Mouse (Mus musculus) intestine, embryonic 14.5 days (tissue): Measurements from ENCODE around the gene Cdh5. TPM values are rescaled to one million over a fixed set of nuclear protein-coding genes. Genes with fewer than 3 reads are reported as not detected.

Experiments used
- ATAC-seq: fragments of 200-750 bp; cut with Nextera tagmentation; replicated peaks from 2 replicates; pipeline ENCODE4 v1.8.0; 2017; ENCODE audit warnings: low read depth, moderate number of reproducible peaks, moderate TSS enrichment, moderate library complexity; ENCODE audit not compliant: low FRiP score, low TSS enrichment
- DNase-seq: peaks from one replicate; pipeline ENCODE4 v3.0.0-alpha.2; 2018; ENCODE audit warnings: low spot score
- H3K27ac ChIP-seq: fragments of 300-500 bp; sonication (generic); 2 replicates; pipeline ENCODE4 v1.5.1; 2014; ENCODE audit warnings: low read depth, mild to moderate bottlenecking, control low read depth
- H3K27me3 ChIP-seq: fragments of 300-500 bp; sonication (generic); replicated peaks from 2 replicates; pipeline ENCODE4 v1.6.1; 2014; ENCODE audit warnings: low read length, control low read depth; ENCODE audit not compliant: control insufficient read depth, insufficient read depth
- H3K36me3 ChIP-seq: fragments of 300-500 bp; sonication (generic); 2 replicates; pipeline ENCODE4 v1.6.1; 2014; ENCODE audit warnings: low read length, control low read depth; ENCODE audit not compliant: control insufficient read depth, insufficient read depth
- H3K4me1 ChIP-seq: fragments of 300-500 bp; sonication (generic); replicated peaks from 2 replicates; pipeline ENCODE4 v1.6.1; 2014; ENCODE audit warnings: low read length, control low read depth, mixed read lengths; ENCODE audit not compliant: control insufficient read depth, insufficient read depth
- H3K4me2 ChIP-seq: fragments of 300-500 bp; sonication (generic); 2 replicates; pipeline ENCODE4 v1.6.1; 2014; ENCODE audit warnings: low read length
- H3K4me3 ChIP-seq: fragments of 300-500 bp; sonication (generic); 2 replicates; pipeline ENCODE4 v1.5.1; 2014; ENCODE audit warnings: low read depth, low read length, control low read depth, mixed read lengths
- H3K9ac ChIP-seq: fragments of 300-500 bp; sonication (generic); 2 replicates; pipeline ENCODE4 v1.6.1; 2014; ENCODE audit warnings: mild to moderate bottlenecking, low read length
- H3K9me3 ChIP-seq: fragments of 300-500 bp; sonication (generic); 2 replicates; pipeline ENCODE4 v1.6.1; 2016; ENCODE audit warnings: low read length, control low read depth; ENCODE audit not compliant: control insufficient read depth
- WGBS: fragments of 180-500 bp; shearing (Covaris S2); extraction: QIAGEN DNeasy Blood & Tissue Kit; methylation state at CpG from one replicate; pipeline ENCODE4 v1.1.7; 2014; 5-methylcytosine and 5-hydroxymethylcytosine counted together
- polyA plus RNA-seq: library from polyadenylated mRNA; unstranded; fragments of >200 nt; fragmentation: Nextera tagmentation; extraction: Ambion mirVana; gene quantifications from 2 replicates; pipeline ENCODE4 v1.2.1, GENCODE M21; 2014

Gene Cdh5
- polyA plus RNA-seq: 26.6 and 28.3 TPM in 2 replicates

DNA sequence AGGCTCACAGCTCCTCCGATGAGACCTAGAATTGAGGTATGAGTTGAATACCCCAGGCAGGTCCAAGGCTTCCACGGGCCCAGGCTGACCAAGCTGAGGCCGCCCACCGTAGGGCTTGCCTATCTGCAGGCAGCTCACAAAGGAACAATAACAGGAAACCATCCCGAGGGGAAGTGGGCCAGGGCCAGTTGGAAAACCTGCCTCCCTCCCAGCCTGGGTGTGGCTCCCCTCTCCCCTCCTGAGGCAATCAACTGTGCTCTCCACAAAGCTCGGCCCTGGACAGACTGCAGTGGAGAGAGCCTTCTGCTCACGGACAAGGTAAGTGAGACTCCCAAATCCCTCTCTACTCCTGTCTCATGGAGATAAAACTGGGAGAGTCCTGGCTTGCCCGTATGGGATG, at the start of gene Cdh5:
Cdh5 (plus strand) TSS at position 211 of the 400 bp plus-strand sequence.
- H3K36me3 ChIP-seq: no peaks in the 10 kb centered on the region
- peak within 1 kb of the TSS; percentile 27; the same call in 1 of the 2 replicates for H3K9ac ChIP-seq
- H3K27ac ChIP-seq: 0 out of 2 replicates have a peak within 1 kb of the TSS, but pooled peaks have one; percentile 6
- 0 out of 2 replicates have a peak, but pooled peaks cover 9% of the 10 kb centered on the region for H3K4me1 ChIP-seq
- 52% methylated on average over 8 of the region's 8 CpGs for WGBS
- H3K9me3 ChIP-seq: no peaks in the 10 kb centered on the region
- no peaks in the 10 kb centered on the region; the same call in 1 of the 2 replicates for H3K27me3 ChIP-seq
- peak within 1 kb of the TSS; percentile 20 for H3K4me3 ChIP-seq
- DNase-seq (no peak), ATAC-seq (no peak)
- no peak within 1 kb of the TSS for H3K4me2 ChIP-seq

GRCm38 (mm10) chr8:104059922-104060321, 41.5 kb upstream of the Cdh5 start:
- ATAC-seq: no peak; the same call in 1 of the 2 replicates
- H3K9me3 ChIP-seq: no peaks in the 10 kb centered on the region
- H3K36me3 ChIP-seq: no peaks in the 10 kb centered on the region
- 38% methylated on average over 5 of the region's 5 CpGs for WGBS
- H3K4me2 ChIP-seq: no peak overlapping the region
- no peaks in the 10 kb centered on the region for H3K27me3 ChIP-seq
- H3K4me1 ChIP-seq: peaks cover 23% of the 10 kb centered on the region
- no peak overlapping the region for H3K9ac ChIP-seq
- H3K27ac ChIP-seq: peak overlapping the region; percentile 70; the same call in 1 of the 2 replicates
- no peak overlapping the region for H3K4me3 ChIP-seq
- no peak for DNase-seq

- Histone ChIP-seq H3K4me2 (no peak overlapping the region), H3K27me3 (no peaks in the 10 kb centered on the region), H3K4me1 (peaks cover 23% of the 10 kb centered on the region), H3K36me3 (no peaks in the 10 kb centered on the region), H3K27ac (peak overlapping the region; percentile 70), H3K4me3 (no peak overlapping the region), H3K9me3 (no peaks in the 10 kb centered on the region), H3K9ac (no peak overlapping the region)
- ATAC-seq (no peak; the same call in 1 of the 2 replicates), DNase-seq (no peak)
- WGBS: 59% methylated on average over 7 of the region's 7 CpGs
Observed at GRCm38 (mm10) chr8:104060446-104060845, 41.0 kb upstream of the Cdh5 start.

GRCm38 (mm10) chr8:104061048-104061988, 40.1 kb upstream of the Cdh5 start:
- Histone ChIP-seq H3K4me1 (peaks cover 23% of the 10 kb centered on the region), H3K4me2 (no peak overlapping the region), H3K4me3 (no peak overlapping the region), H3K36me3 (no peaks in the 10 kb centered on the region), H3K9me3 (no peaks in the 10 kb centered on the region), H3K27me3 (no peaks in the 10 kb centered on the region), H3K27ac (peak overlapping the region; percentile 70), H3K9ac (no peak overlapping the region)
- ATAC-seq: peak; percentile 87
- WGBS: 31% methylated on average over 6 of the region's 6 CpGs
- peak; percentile 68 for DNase-seq

DNA sequence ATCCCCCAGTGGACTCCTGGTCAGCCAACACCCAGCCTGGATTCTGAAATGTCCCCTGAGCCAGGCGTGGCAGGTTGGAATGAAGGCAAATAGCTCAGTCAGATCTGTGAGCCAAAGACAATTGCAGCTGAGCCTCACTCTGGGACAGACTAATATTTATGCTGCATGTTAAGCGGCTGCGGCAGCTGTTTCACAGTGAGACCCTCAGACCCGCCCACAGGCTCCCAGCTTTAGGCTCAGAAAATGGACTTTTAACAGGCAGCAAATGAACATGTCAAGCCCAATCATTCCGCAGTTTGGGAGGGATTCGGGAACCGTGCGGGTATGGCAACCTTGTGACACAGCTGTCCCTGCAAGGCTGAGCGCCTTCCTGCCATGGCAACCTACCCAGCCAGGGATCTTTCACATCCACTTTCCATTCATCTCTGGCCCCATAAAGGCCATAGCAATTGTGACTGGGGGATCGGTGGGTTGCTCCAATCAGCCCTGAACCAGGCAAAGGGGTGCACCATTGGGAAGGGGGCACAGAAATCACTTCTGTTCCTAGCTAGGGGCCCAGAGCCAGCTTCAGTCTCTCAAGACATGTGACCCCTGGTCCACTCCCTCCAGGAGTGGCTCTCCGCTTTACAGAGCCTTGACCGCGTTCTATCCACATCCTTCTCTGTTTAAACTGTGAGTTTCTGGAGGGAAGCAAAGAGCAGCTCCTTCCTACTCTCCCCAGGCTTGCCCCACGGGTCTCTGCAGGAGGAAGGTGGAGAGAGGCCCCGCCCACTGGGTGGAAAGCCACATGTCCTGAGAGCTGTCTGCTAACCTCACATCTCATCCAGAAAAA, 39.2 kb upstream of the Cdh5 start:
- Histone ChIP-seq H3K36me3 (no peaks in the 10 kb centered on the region), H3K9me3 (no peaks in the 10 kb centered on the region), H3K4me3 (no peak overlapping the region), H3K4me2 (no peak overlapping the region), H3K4me1 (peaks cover 24% of the 10 kb centered on the region), H3K27ac (peak overlapping the region; percentile 70), H3K27me3 (no peaks in the 10 kb centered on the region), H3K9ac (no peak overlapping the region)
- WGBS: 52% methylated on average over 15 of the region's 15 CpGs
- ATAC-seq (peak; percentile 45), DNase-seq (peak; percentile 70)

- H3K4me3 ChIP-seq: no peak overlapping the region
- H3K4me2 ChIP-seq: no peak overlapping the region
- H3K27me3 ChIP-seq: no peaks in the 10 kb centered on the region
- no peak overlapping the region for H3K27ac ChIP-seq
- peaks cover 34% of the 10 kb centered on the region for H3K4me1 ChIP-seq
- DNase-seq: no peak
- H3K36me3 ChIP-seq: no peaks in the 10 kb centered on the region
- 88% methylated on average over 7 of the region's 7 CpGs for WGBS
- H3K9me3 ChIP-seq: no peaks in the 10 kb centered on the region
- ATAC-seq: no peak
- H3K9ac ChIP-seq: no peak overlapping the region
Observed at GRCm38 (mm10) chr8:104065223-104065622, 36.2 kb upstream of the Cdh5 start.

GRCm38 (mm10) chr8:104065906-104066518, 35.4 kb upstream of the Cdh5 start:
- DNase-seq (no peak), ATAC-seq (no peak)
- H3K36me3 ChIP-seq: no peaks in the 10 kb centered on the region
- H3K27me3 ChIP-seq: no peaks in the 10 kb centered on the region
- no peak overlapping the region for H3K27ac ChIP-seq
- H3K9me3 ChIP-seq: no peaks in the 10 kb centered on the region
- no peak overlapping the region for H3K4me2 ChIP-seq
- H3K9ac ChIP-seq: no peak overlapping the region
- 88% methylated on average over 9 of the region's 9 CpGs for WGBS
- H3K4me3 ChIP-seq: no peak overlapping the region
- peaks cover 28% of the 10 kb centered on the region for H3K4me1 ChIP-seq

DNA sequence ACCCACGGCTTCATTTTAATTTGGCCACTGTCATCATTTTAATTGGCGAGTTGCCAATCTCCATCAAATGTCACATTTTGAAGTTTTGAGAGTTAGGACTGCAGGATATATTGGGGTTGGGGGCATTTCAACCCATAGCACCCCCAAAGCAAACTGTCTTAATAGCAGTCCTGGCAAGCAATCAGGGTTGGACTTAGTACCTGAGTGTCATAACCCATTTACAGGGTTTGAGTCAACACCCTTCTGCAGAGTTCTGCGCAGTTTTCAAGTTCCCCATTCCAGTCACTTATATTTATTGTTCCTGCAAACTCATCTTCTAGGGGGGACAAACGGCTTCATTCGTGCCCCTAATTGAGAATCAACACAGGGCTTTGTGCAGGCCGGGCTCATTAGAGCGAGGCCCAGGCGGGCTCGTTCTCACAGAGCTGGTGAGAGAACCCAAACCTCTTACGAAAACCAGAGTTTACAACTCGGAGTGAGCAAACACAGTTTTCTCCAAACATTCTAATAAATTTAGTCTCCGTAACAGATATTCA, 34.0 kb upstream of the Cdh5 start:
- WGBS: 43% methylated on average over 12 of the region's 12 CpGs
- peaks cover 19% of the 10 kb centered on the region for H3K4me1 ChIP-seq
- DNase-seq: no peak
- H3K36me3 ChIP-seq: no peaks in the 10 kb centered on the region
- no peak overlapping the region for H3K4me3 ChIP-seq
- no peak overlapping the region for H3K4me2 ChIP-seq
- H3K9me3 ChIP-seq: no peaks in the 10 kb centered on the region
- no peak overlapping the region for H3K9ac ChIP-seq
- H3K27ac ChIP-seq: peak overlapping the region; percentile 70
- 0 out of 2 replicates have a peak, but pooled peaks have one; percentile 34 for ATAC-seq
- H3K27me3 ChIP-seq: no peaks in the 10 kb centered on the region
